Mouse (Mus musculus) left cerebral cortex, adult 11 months (tissue): ENCODE results near the gene 1700016H13Rik.

Source experiments
- DNase-seq: peaks from one replicate; pipeline ENCODE4 v3.0.0; 2022; ENCODE audit warnings: low spot score

Gene 1700016H13Rik

GRCm38 (mm10) chr5:103603115-103603893 lies 52.5 kb downstream of the 1700016H13Rik start:
- no peak for DNase-seq

DNA sequence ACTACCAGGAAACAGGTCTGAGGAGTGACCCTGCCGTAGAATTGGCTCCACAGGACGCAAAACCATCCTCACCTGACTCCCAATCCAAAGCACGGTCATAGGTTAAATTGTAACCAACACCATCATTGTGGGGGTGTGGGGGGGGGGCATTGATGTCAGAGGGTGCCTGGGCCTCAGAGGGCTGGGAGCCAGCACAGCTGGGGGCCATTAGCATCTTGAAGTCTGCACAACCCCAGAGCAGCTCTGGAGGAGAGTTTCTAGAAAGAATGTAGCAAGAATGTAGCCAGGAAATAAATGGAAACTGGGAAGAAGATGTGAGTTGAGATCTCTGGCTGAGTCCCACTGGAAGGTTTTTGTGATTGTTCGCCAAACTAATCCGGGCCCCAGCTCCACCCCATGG lies 56.9 kb downstream of the 1700016H13Rik start:
- no peak for DNase-seq

DNA sequence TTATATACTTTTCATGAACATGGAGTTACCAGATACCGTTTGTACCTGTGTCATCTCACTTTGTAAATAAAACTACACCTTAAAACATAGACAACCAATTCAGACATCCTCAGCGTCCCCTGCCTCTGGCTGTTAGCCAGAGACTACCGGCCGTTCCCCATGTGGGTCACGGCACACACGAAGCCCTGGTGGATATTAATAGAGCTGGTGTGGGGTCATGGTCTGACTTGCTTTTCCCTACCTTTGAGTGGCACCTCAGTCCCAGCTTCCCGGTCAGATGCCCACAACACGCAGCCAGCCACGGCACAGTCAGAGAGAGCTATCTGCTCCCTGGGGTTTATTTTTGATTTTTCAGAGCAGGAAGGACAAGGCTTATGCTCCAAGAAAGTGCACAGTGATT lies 57.5 kb downstream of the 1700016H13Rik start:
- DNase-seq = no peak
